Mouse (Mus musculus) neural tube, embryonic 10.5 days (tissue): Measurements from ENCODE around the gene Gm45213.
A peak's percentile ranks its signal among the peaks of the same experiment; 100 is the strongest.

ENCODE experiments used
- DNase-seq: peaks from one replicate; pipeline ENCODE4 v3.0.0-alpha.2; 2017; ENCODE audit warnings: low spot score; ENCODE audit errors: extremely low spot score

Gene Gm45213

GRCm38 (mm10) chr7:66106581-66107056 is 63.2 kb downstream of the Gm45213 start:
- no peak for DNase-seq

GRCm38 (mm10) chr7:66107206-66107605 is 63.8 kb downstream of the Gm45213 start:
- DNase-seq: no peak

- DNase-seq: no peak
Observed at GRCm38 (mm10) chr7:66107930-66108329, 64.5 kb downstream of the Gm45213 start.

GRCm38 (mm10) chr7:66108961-66109854 is 65.8 kb downstream of the Gm45213 start, which contains the start of gene Chsy1:
Chsy1 (plus strand) TSS chr7:66109515.
- peak; percentile 93 for DNase-seq

- peak; percentile 67 for DNase-seq
Observed at GRCm38 (mm10) chr7:66109855-66110635, 66.6 kb downstream of the Gm45213 start.

- no peak for DNase-seq
Observed at GRCm38 (mm10) chr7:66110636-66111112, 67.3 kb downstream of the Gm45213 start.

GRCm38 (mm10) chr7:66111211-66111610 is 67.8 kb downstream of the Gm45213 start:
- DNase-seq: no peak
